Mouse (Mus musculus) neural tube, embryonic 14.5 days (tissue): Measurements from ENCODE around the gene Limd1. TPM values are rescaled to one million over a fixed set of nuclear protein-coding genes. Genes with fewer than 3 reads are reported as not detected.

Experiments
- ATAC-seq: fragments of 200-750 bp; cut with Nextera tagmentation; 2 replicates; pipeline ENCODE4 v1.8.0; 2017; ENCODE audit warnings: low read depth, mild to moderate bottlenecking, moderate TSS enrichment, moderate library complexity
- H3K27ac ChIP-seq: fragments of 300-500 bp; sonication (generic); 2 replicates; pipeline ENCODE4 v1.5.1; 2014; ENCODE audit warnings: low read depth, mild to moderate bottlenecking, control low read depth, low read length, moderate library complexity, mixed read lengths
- H3K27me3 ChIP-seq: fragments of 300-500 bp; sonication (generic); 2 replicates; pipeline ENCODE4 v1.6.1; 2014; ENCODE audit warnings: low read length; ENCODE audit not compliant: control insufficient read depth, insufficient read depth
- H3K36me3 ChIP-seq: fragments of 300-500 bp; sonication (generic); 2 replicates; pipeline ENCODE4 v1.6.1; 2014; ENCODE audit warnings: low read length, mixed read lengths; ENCODE audit not compliant: control insufficient read depth, insufficient read depth
- H3K4me1 ChIP-seq: fragments of 300-500 bp; sonication (generic); 2 replicates; pipeline ENCODE4 v1.6.1; 2014; ENCODE audit warnings: low read length; ENCODE audit not compliant: control insufficient read depth, insufficient read depth
- H3K4me2 ChIP-seq: fragments of 300-500 bp; sonication (generic); 2 replicates; pipeline ENCODE4 v1.6.1; 2014; ENCODE audit warnings: mild to moderate bottlenecking, low read depth, low read length, control low read depth
- H3K4me3 ChIP-seq: fragments of 300-500 bp; sonication (generic); 2 replicates; pipeline ENCODE4 v1.5.1; 2014; ENCODE audit warnings: low read depth, low read length, control low read depth, mixed read lengths
- H3K9ac ChIP-seq: fragments of 300-500 bp; sonication (generic); replicated peaks from 2 replicates; pipeline ENCODE4 v1.6.1; 2014; ENCODE audit warnings: low read depth, mild to moderate bottlenecking, control low read depth, low read length, mixed read lengths
- H3K9me3 ChIP-seq: fragments of 300-500 bp; sonication (generic); 2 replicates; pipeline ENCODE4 v1.6.1; 2016; ENCODE audit warnings: low read length; ENCODE audit not compliant: control insufficient read depth
- WGBS: fragments of 180-500 bp; shearing (Covaris S2); extraction: QIAGEN DNeasy Blood & Tissue Kit; methylation state at CpG from one replicate; pipeline ENCODE4 v1.1.7; 2014; 5-methylcytosine and 5-hydroxymethylcytosine counted together
- polyA plus RNA-seq: library from polyadenylated mRNA; unstranded; fragments of >200 nt; fragmentation: Nextera tagmentation; extraction: Ambion mirVana; gene quantifications from 2 replicates; pipeline ENCODE4 v1.2.1, GENCODE M21; 2014

The Limd1 gene
- polyA plus RNA-seq, 1 experiment from 2014 or later = 9.7 TPM

GRCm38 (mm10) chr9:123489727-123490343 lies 11.3 kb downstream of the Limd1 start:
- Histone ChIP-seq H3K4me1 (peaks cover 4% of the 10 kb centered on the region; the same call in 1 of the 2 replicates), H3K27me3 (no peaks in the 10 kb centered on the region), H3K4me3 (no peak overlapping the region), H3K9me3 (no peaks in the 10 kb centered on the region), H3K27ac (no peak overlapping the region), H3K4me2 (no peak overlapping the region), H3K36me3 (no peaks in the 10 kb centered on the region), H3K9ac (no peak overlapping the region)
- ATAC-seq = no peak
- WGBS = 74% methylated on average over 9 of the region's 9 CpGs

- ATAC-seq = no peak
- Histone ChIP-seq H3K4me1 (peaks cover 4% of the 10 kb centered on the region; the same call in 1 of the 2 replicates), H3K27me3 (no peaks in the 10 kb centered on the region), H3K4me2 (no peak overlapping the region), H3K27ac (no peak overlapping the region), H3K4me3 (no peak overlapping the region), H3K36me3 (no peaks in the 10 kb centered on the region), H3K9ac (no peak overlapping the region), H3K9me3 (no peaks in the 10 kb centered on the region)
- 81% methylated on average over 5 of the region's 5 CpGs for WGBS
Observed at GRCm38 (mm10) chr9:123490930-123491329, 12.4 kb downstream of the Limd1 start.

DNA sequence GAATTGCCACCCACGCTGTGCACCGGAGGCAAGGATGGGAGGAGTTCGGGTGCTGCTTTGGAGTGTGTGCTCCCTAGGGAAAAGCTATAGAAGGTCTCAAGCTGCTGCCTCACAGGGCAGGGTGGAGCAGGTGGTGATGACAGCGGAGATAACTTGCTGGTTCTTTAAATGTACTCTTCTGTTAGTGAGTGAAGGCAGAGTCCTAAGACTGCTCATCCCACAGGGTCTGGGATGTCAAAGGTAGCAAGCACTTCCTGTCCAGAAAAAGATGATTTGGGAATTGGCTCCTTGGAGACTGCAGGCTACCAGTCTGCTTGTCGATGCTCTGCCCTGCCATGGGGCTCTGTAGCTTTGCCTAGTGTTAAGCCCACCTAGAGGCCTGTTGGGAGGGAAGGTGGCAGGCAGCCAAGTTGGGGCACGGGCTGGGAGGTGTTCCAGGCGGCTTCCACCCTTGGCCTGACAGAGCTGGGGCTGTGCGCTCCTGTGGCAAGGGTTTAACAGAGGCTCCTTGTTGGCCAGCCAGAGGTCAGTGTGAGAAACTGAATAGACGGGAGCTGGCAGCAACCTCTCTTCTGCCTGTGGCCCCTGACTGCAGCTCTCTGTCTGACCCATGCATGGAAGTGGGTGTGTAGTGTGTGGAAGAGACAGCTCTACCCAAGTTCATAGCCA lies 13.5 kb downstream of the Limd1 start:
- Histone ChIP-seq H3K9me3 (no peaks in the 10 kb centered on the region), H3K4me3 (no peak overlapping the region), H3K4me1 (peaks cover 4% of the 10 kb centered on the region; the same call in 1 of the 2 replicates), H3K9ac (no peak overlapping the region), H3K27me3 (no peaks in the 10 kb centered on the region), H3K27ac (no peak overlapping the region), H3K4me2 (no peak overlapping the region), H3K36me3 (no peaks in the 10 kb centered on the region)
- WGBS = 64% methylated on average over 9 of the region's 9 CpGs
- peak; percentile 75; the same call in 1 of the 2 replicates for ATAC-seq

DNA sequence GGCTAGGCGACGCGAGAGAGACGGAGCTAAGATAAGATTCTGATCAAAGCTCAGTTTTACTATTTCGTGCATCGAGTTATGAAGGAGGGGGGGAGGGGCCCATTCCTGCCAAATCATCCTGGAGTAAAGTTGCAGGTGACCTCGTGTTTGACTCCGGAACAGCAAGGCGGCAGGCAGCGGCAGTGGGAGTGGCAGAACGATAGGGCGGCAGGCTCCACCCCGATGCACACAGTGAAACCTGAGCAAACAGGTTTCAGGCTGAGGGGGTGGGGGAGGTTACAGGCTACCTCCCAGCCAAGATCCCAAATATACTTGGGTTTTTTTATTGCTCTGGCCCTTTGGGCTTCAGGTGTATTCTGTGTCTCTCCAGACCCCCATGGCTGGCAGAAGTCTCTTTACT lies 18.2 kb downstream of the Limd1 start:
- H3K9me3 ChIP-seq = no peaks in the 10 kb centered on the region
- 25% methylated on average over 13 of the region's 13 CpGs for whole genome bisulfite sequencing
- H3K4me3 ChIP-seq = no peak overlapping the region
- H3K27ac ChIP-seq = no peak overlapping the region
- no peaks in the 10 kb centered on the region for H3K36me3 ChIP-seq
- no peaks in the 10 kb centered on the region for H3K27me3 ChIP-seq
- ATAC-seq = no peak
- H3K4me1 ChIP-seq = peaks cover 3% of the 10 kb centered on the region; the same call in 1 of the 2 replicates
- H3K9ac ChIP-seq = no peak overlapping the region
- no peak overlapping the region for H3K4me2 ChIP-seq

GRCm38 (mm10) chr9:123497906-123498305 lies 19.4 kb downstream of the Limd1 start:
- H3K27me3 ChIP-seq = no peaks in the 10 kb centered on the region
- no peak overlapping the region for H3K9ac ChIP-seq
- H3K4me1 ChIP-seq = no peaks in the 10 kb centered on the region
- no peak for ATAC-seq
- no peaks in the 10 kb centered on the region for H3K36me3 ChIP-seq
- H3K4me2 ChIP-seq = no peak overlapping the region
- no peaks in the 10 kb centered on the region for H3K9me3 ChIP-seq
- H3K27ac ChIP-seq = no peak overlapping the region
- WGBS = 90% methylated on average over 5 of the region's 5 CpGs
- H3K4me3 ChIP-seq = no peak overlapping the region

- no peak for ATAC-seq
- no peaks in the 10 kb centered on the region for H3K36me3 ChIP-seq
- no peaks in the 10 kb centered on the region for H3K4me1 ChIP-seq
- H3K9ac ChIP-seq = no peak overlapping the region
- no peaks in the 10 kb centered on the region for H3K9me3 ChIP-seq
- no peak overlapping the region for H3K4me2 ChIP-seq
- no peak overlapping the region for H3K27ac ChIP-seq
- H3K27me3 ChIP-seq = no peaks in the 10 kb centered on the region
- H3K4me3 ChIP-seq = no peak overlapping the region
- WGBS = 91% methylated on average over 4 of the region's 4 CpGs
Observed at GRCm38 (mm10) chr9:123500480-123500879, 22.0 kb downstream of the Limd1 start.

- H3K4me1 ChIP-seq = no peaks in the 10 kb centered on the region
- no peak for ATAC-seq
- 81% methylated on average over 5 of the region's 5 CpGs for WGBS
- no peaks in the 10 kb centered on the region for H3K27me3 ChIP-seq
- no peak overlapping the region for H3K4me2 ChIP-seq
- H3K36me3 ChIP-seq = no peaks in the 10 kb centered on the region
- no peak overlapping the region for H3K27ac ChIP-seq
- H3K9me3 ChIP-seq = no peaks in the 10 kb centered on the region
- H3K9ac ChIP-seq = no peak overlapping the region
- H3K4me3 ChIP-seq = no peak overlapping the region
Observed at GRCm38 (mm10) chr9:123503171-123503834, 24.8 kb downstream of the Limd1 start.

- no peaks in the 10 kb centered on the region for H3K9me3 ChIP-seq
- no peak overlapping the region for H3K4me2 ChIP-seq
- no peaks in the 10 kb centered on the region for H3K27me3 ChIP-seq
- no peak overlapping the region for H3K9ac ChIP-seq
- 9% methylated on average over 2 of the region's 2 CpGs for WGBS
- H3K36me3 ChIP-seq = no peaks in the 10 kb centered on the region
- H3K4me1 ChIP-seq = no peaks in the 10 kb centered on the region
- H3K4me3 ChIP-seq = no peak overlapping the region
- no peak overlapping the region for H3K27ac ChIP-seq
- peak; percentile 84 for ATAC-seq
Observed at GRCm38 (mm10) chr9:123504325-123504724, 25.8 kb downstream of the Limd1 start.

DNA sequence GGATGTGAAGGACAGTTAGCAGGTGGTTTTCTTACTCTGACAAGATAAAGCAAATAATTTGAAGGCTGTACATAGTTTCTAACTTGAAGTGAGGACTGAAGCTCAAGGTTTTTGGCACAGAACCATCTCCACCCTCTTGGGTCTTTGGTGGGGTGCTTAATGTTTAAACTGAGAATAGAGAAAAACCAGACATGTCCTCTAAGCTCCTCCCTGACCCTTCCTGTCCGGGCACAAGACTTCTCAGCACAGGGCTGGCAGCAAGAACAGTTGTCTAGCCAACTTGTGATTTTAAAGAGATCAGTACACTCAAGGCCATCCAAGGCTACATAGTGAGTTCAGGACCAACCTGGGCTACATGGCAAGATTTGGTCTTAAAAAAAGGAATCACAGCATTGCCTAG lies 27.1 kb downstream of the Limd1 start:
- no peak overlapping the region for H3K4me3 ChIP-seq
- no peak overlapping the region for H3K27ac ChIP-seq
- no peak overlapping the region for H3K4me2 ChIP-seq
- 69% methylated on average over 1 of the region's 1 CpGs for WGBS
- H3K9me3 ChIP-seq = no peaks in the 10 kb centered on the region
- H3K27me3 ChIP-seq = no peaks in the 10 kb centered on the region
- ATAC-seq = no peak
- no peaks in the 10 kb centered on the region for H3K36me3 ChIP-seq
- H3K9ac ChIP-seq = no peak overlapping the region
- H3K4me1 ChIP-seq = peaks cover 8% of the 10 kb centered on the region; the same call in 1 of the 2 replicates
